8 mouse cellular contexts compared by ENCODE assay signal in genomic region chr5:107438353-107438752, GRCm38 (mm10). TPM values are rescaled to one million over a fixed set of nuclear protein-coding genes. Genes with fewer than 3 reads are reported as not detected.
DNase-seq lines count a peak whose midpoint lies in the region; ATAC-seq and TF ChIP-seq lines count a peak whose summit lies in the region.

No protein-coding gene starts in this region.

- H3K36me3 ChIP-seq in embryonic facial prominence, embryonic 14.5 days (ENCODE audit: control insufficient read depth, insufficient read depth, low read length), result no peaks in the 10 kb centered on the region
- H3K36me3 ChIP-seq in intestine, postnatal 0 days (ENCODE audit: control insufficient read depth, insufficient read depth), result no peaks in the 10 kb centered on the region
- H3K36me3 ChIP-seq in neural tube, embryonic 12.5 days, result no peaks in the 10 kb centered on the region

- no peaks in the 10 kb centered on the region for H3K27me3 ChIP-seq in embryonic facial prominence, embryonic 14.5 days (replicated peaks; ENCODE audit: control insufficient read depth, insufficient read depth, low read length)
- H3K27me3 ChIP-seq in intestine, postnatal 0 days (replicated peaks; ENCODE audit: control insufficient read depth, insufficient read depth, low read length), result no peaks in the 10 kb centered on the region
- H3K27me3 ChIP-seq in neural tube, embryonic 12.5 days (replicated peaks), result no peaks in the 10 kb centered on the region

- no peak for DNase-seq in lung, adult 2 months
- no peak for DNase-seq in lung, postnatal 10 days
- DNase-seq in embryonic facial prominence, embryonic 14.5 days (ENCODE audit: low spot score), result no peak
- no peak for DNase-seq in adrenal gland, postnatal 25 days
- no peak for DNase-seq in kidney, adult 11 months
- no peak for DNase-seq in frontal cortex, adult 2 months (ENCODE audit: extremely low spot score in 1 of 2, low spot score in 1 of 2)

- peak overlapping the region; percentile 66 for H3K4me2 ChIP-seq in embryonic facial prominence, embryonic 14.5 days (ENCODE audit: low read depth, low read length)
- peak overlapping the region; percentile 72 for H3K4me2 ChIP-seq in intestine, postnatal 0 days (replicated peaks; ENCODE audit: low read depth)
- peak overlapping the region; percentile 65 for H3K4me2 ChIP-seq in neural tube, embryonic 12.5 days (replicated peaks)

- WGBS in lung, adult 2 months, result 15% methylated on average over 7 of the region's 7 CpGs
- WGBS in embryonic facial prominence, embryonic 14.5 days, result 15% methylated on average over 7 of the region's 7 CpGs
- 18% methylated on average over 7 of the region's 7 CpGs for WGBS in intestine, postnatal 0 days
- WGBS in neural tube, embryonic 12.5 days, result 24% methylated on average over 7 of the region's 7 CpGs

- no peak for ATAC-seq in embryonic facial prominence, embryonic 14.5 days (ENCODE audit: low read depth)
- no peak for ATAC-seq in intestine, postnatal 0 days
- ATAC-seq in neural tube, embryonic 12.5 days (ENCODE audit: low FRiP score, low read depth), result no peak; the same call in 1 of the 2 replicates

- TF ChIP-seq POLR2A in lung, adult 2 months (IDR thresholded peaks at IDR 0.05; ENCODE audit: borderline replicate concordance, extremely low read depth, low read depth, low read length), result no peak

- peak overlapping the region; percentile 86 for H3K4me3 ChIP-seq in lung, adult 2 months (replicated peaks; ENCODE audit: extremely low read depth, low read depth, low read length)
- peak overlapping the region; percentile 83 for H3K4me3 ChIP-seq in embryonic facial prominence, embryonic 14.5 days (ENCODE audit: low read depth, low read length)
- H3K4me3 ChIP-seq in intestine, postnatal 0 days (ENCODE audit: low read depth, low read length), result peak overlapping the region; percentile 82
- H3K4me3 ChIP-seq in neural tube, embryonic 12.5 days, result peak overlapping the region; percentile 86

- peak overlapping the region; percentile 88 for H3K27ac ChIP-seq in embryonic facial prominence, embryonic 14.5 days (replicated peaks; ENCODE audit: low read depth, low read length)
- H3K27ac ChIP-seq in intestine, postnatal 0 days (ENCODE audit: low read depth, low read length), result peak overlapping the region; percentile 75
- no peak overlapping the region for H3K27ac ChIP-seq in neural tube, embryonic 12.5 days

- peak overlapping the region; percentile 90 for H3K9ac ChIP-seq in embryonic facial prominence, embryonic 14.5 days (ENCODE audit: low read depth, low read length)
- H3K9ac ChIP-seq in intestine, postnatal 0 days (ENCODE audit: low read depth, low read length), result peak overlapping the region; percentile 93
- H3K9ac ChIP-seq in neural tube, embryonic 12.5 days, result peak overlapping the region; percentile 83

- H3K9me3 ChIP-seq in embryonic facial prominence, embryonic 14.5 days (ENCODE audit: control insufficient read depth, low read length), result no peaks in the 10 kb centered on the region
- H3K9me3 ChIP-seq in intestine, postnatal 0 days (ENCODE audit: control insufficient read depth), result no peaks in the 10 kb centered on the region
- H3K9me3 ChIP-seq in neural tube, embryonic 12.5 days, result no peaks in the 10 kb centered on the region

- no peaks in the 10 kb centered on the region for H3K4me1 ChIP-seq in lung, adult 2 months (ENCODE audit: control insufficient read depth, insufficient read depth, low read length)
- H3K4me1 ChIP-seq in embryonic facial prominence, embryonic 14.5 days (ENCODE audit: control insufficient read depth, insufficient read depth, low read length), result peaks cover 8% of the 10 kb centered on the region; the same call in 1 of the 2 replicates
- no peaks in the 10 kb centered on the region for H3K4me1 ChIP-seq in intestine, postnatal 0 days (replicated peaks; ENCODE audit: control insufficient read depth, insufficient read depth, low read length)
- peaks cover 5% of the 10 kb centered on the region for H3K4me1 ChIP-seq in neural tube, embryonic 12.5 days

- TF ChIP-seq CTCF in lung, adult 2 months (IDR thresholded peaks at IDR 0.05; ENCODE audit: insufficient read depth, low read length), result no peak
- TF ChIP-seq CTCF in intestine, postnatal 0 days (IDR thresholded peaks at IDR 0.05; ENCODE audit: low read depth), result no peak

RNA-seq across cellular contexts. Expression of gene Btbd8, which starts 0.6 kb away (rescaled TPM):
- polyA plus RNA-seq in lung, adult 2 months (2012; rRNA removed), result 1.0 and 1.2 TPM in 2 replicates
- 4.8 and 5.8 TPM in 2 replicates for polyA plus RNA-seq in embryonic facial prominence, embryonic 14.5 days (2014; fragmentation: Nextera tagmentation; extraction: Ambion mirVana)
- 1.3 and 1.5 TPM in 2 replicates for polyA plus RNA-seq in intestine, postnatal 0 days (2015; fragmentation: Nextera tagmentation; extraction: Ambion mirVana)
- 8.8 and 9.3 TPM in 2 replicates for polyA plus RNA-seq in neural tube, embryonic 12.5 days (2016; fragmentation: Nextera tagmentation; extraction: Ambion mirVana)
- 6.6 and 11.1 TPM in 2 replicates for total RNA-seq in adrenal gland, postnatal 25 days (2021)
- polyA plus RNA-seq in frontal cortex, adult 2 months (2012; rRNA removed), result 53.7 and 54.1 TPM in 2 replicates

RNA-seq across cellular contexts. Expression of gene Lpcat2b, which starts 7.0 kb away (rescaled TPM):
- polyA plus RNA-seq in lung, adult 2 months (2012; rRNA removed), result 0.03 and 0.14 TPM in 2 replicates
- polyA plus RNA-seq in embryonic facial prominence, embryonic 14.5 days (2014; fragmentation: Nextera tagmentation; extraction: Ambion mirVana), result not detected in 2 replicates
- polyA plus RNA-seq in intestine, postnatal 0 days (2015; fragmentation: Nextera tagmentation; extraction: Ambion mirVana), result not detected in 2 replicates
- not detected in 2 replicates for polyA plus RNA-seq in neural tube, embryonic 12.5 days (2016; fragmentation: Nextera tagmentation; extraction: Ambion mirVana)
- not detected in 2 replicates for total RNA-seq in adrenal gland, postnatal 25 days (2021)
- polyA plus RNA-seq in frontal cortex, adult 2 months (2012; rRNA removed), result 0.08 TPM in 1 of 2 replicates, not detected in the other

RNA-seq across cellular contexts. Expression of gene Ephx4, which starts 35.8 kb away (rescaled TPM):
- 1.9 and 2.0 TPM in 2 replicates for polyA plus RNA-seq in lung, adult 2 months (2012; rRNA removed)
- polyA plus RNA-seq in embryonic facial prominence, embryonic 14.5 days (2014; fragmentation: Nextera tagmentation; extraction: Ambion mirVana), result 2.8 and 3.2 TPM in 2 replicates
- 0.58 and 0.70 TPM in 2 replicates for polyA plus RNA-seq in intestine, postnatal 0 days (2015; fragmentation: Nextera tagmentation; extraction: Ambion mirVana)
- polyA plus RNA-seq in neural tube, embryonic 12.5 days (2016; fragmentation: Nextera tagmentation; extraction: Ambion mirVana), result 1.5 TPM in 2 replicates
- 1.3 and 2.8 TPM in 2 replicates for total RNA-seq in adrenal gland, postnatal 25 days (2021)
- polyA plus RNA-seq in frontal cortex, adult 2 months (2012; rRNA removed), result 72.8 and 77.9 TPM in 2 replicates

Comparison
In these comparisons a context has a peak if more than half of its experiments do, and no peak if none do; other contexts are left out.
1. RNA of gene Ephx4, which starts 35.8 kb away (polyA plus RNA-seq): 72.8 to 77.9 TPM in frontal cortex, adult 2 months; 2.8 to 3.2 TPM in embryonic facial prominence, embryonic 14.5 days, 1.9 to 2.0 TPM in lung, adult 2 months, 1.5 TPM in neural tube, embryonic 12.5 days and 0.58 to 0.70 TPM in intestine, postnatal 0 days; every median in the first group is over 10 times any median in the second.
2. Peak in every context shown above with its lines, with median percentiles within 50 percentile points of each other: H3K4me3 ChIP-seq, H3K4me2 ChIP-seq and H3K9ac ChIP-seq.